Mouse (Mus musculus): ENCODE data around the gene Lias. TPM values are rescaled to one million over a fixed set of nuclear protein-coding genes. Genes with fewer than 3 reads are reported as not detected.
A peak's percentile ranks its signal among the peaks of the same experiment; 100 is the strongest.

Gene Lias
- polyA plus RNA-seq, 1 experiment = 47.6 TPM

GRCm38 (mm10) chr5:65385704-65386103 lies 5.6 kb upstream of the Lias start:
- H3K27ac ChIP-seq (ENCODE audit: insufficient read depth, low read length) = no peak overlapping the region
- TF ChIP-seq POLR2A (IDR thresholded peaks at IDR 0.05; ENCODE audit: low read depth, low read length) (no peak), CTCF (IDR thresholded peaks at IDR 0.05; ENCODE audit: borderline replicate concordance, insufficient read depth, low read length) (no peak)
- no peak overlapping the region for H3K4me3 ChIP-seq (ENCODE audit: insufficient read depth, low read length)
- 0 out of 2 replicates have a peak, but pooled peaks cover 6% of the 10 kb centered on the region for H3K4me1 ChIP-seq (ENCODE audit: control insufficient read depth, insufficient read depth, low read length)

GRCm38 (mm10) chr5:65387008-65387867 lies 4.1 kb upstream of the Lias start:
- H3K27ac ChIP-seq (ENCODE audit: insufficient read depth, low read length) = no peak overlapping the region
- TF ChIP-seq POLR2A (IDR thresholded peaks at IDR 0.05; ENCODE audit: low read depth, low read length) (no peak; the same call in 1 of the 2 replicates), CTCF (IDR thresholded peaks at IDR 0.05; ENCODE audit: borderline replicate concordance, insufficient read depth, low read length) (no peak)
- no peak overlapping the region for H3K4me3 ChIP-seq (ENCODE audit: insufficient read depth, low read length)
- H3K4me1 ChIP-seq (ENCODE audit: control insufficient read depth, insufficient read depth, low read length) = 0 out of 2 replicates have a peak, but pooled peaks cover 6% of the 10 kb centered on the region

GRCm38 (mm10) chr5:65391753-65392152 lies 456 bp downstream of the Lias start:
- peak overlapping the region; percentile 78 for H3K4me3 ChIP-seq (ENCODE audit: insufficient read depth, low read length)
- no peak overlapping the region for H3K27ac ChIP-seq (ENCODE audit: insufficient read depth, low read length)
- 0 out of 2 replicates have a peak, but pooled peaks cover 6% of the 10 kb centered on the region for H3K4me1 ChIP-seq (ENCODE audit: control insufficient read depth, insufficient read depth, low read length)
- TF ChIP-seq POLR2A (IDR thresholded peaks at IDR 0.05; ENCODE audit: low read depth, low read length) (no peak), CTCF (IDR thresholded peaks at IDR 0.05; ENCODE audit: borderline replicate concordance, insufficient read depth, low read length) (no peak)

- Histone ChIP-seq H3K27ac (ENCODE audit: insufficient read depth, low read length) (no peak overlapping the region), H3K4me1 (ENCODE audit: control insufficient read depth, insufficient read depth, low read length) (no peaks in the 10 kb centered on the region), H3K4me3 (ENCODE audit: insufficient read depth, low read length) (no peak overlapping the region)
- TF ChIP-seq CTCF (IDR thresholded peaks at IDR 0.05; ENCODE audit: borderline replicate concordance, insufficient read depth, low read length) = no peak
- TF ChIP-seq POLR2A (IDR thresholded peaks at IDR 0.05; ENCODE audit: low read depth, low read length) = no peak
Observed at GRCm38 (mm10) chr5:65394425-65394824, 3.1 kb downstream of the Lias start.

GRCm38 (mm10) chr5:65401251-65401994 lies 10.1 kb downstream of the Lias start:
- no peak overlapping the region for H3K4me3 ChIP-seq (ENCODE audit: insufficient read depth, low read length)
- H3K4me1 ChIP-seq (ENCODE audit: control insufficient read depth, insufficient read depth, low read length) = no peaks in the 10 kb centered on the region
- no peak for TF ChIP-seq POLR2A (IDR thresholded peaks at IDR 0.05; ENCODE audit: low read depth, low read length)
- peak; percentile 72 for TF ChIP-seq CTCF (IDR thresholded peaks at IDR 0.05; ENCODE audit: borderline replicate concordance, insufficient read depth, low read length)
- H3K27ac ChIP-seq (ENCODE audit: insufficient read depth, low read length) = no peak overlapping the region

- Histone ChIP-seq H3K4me3 (ENCODE audit: insufficient read depth, low read length) (no peak overlapping the region), H3K4me1 (ENCODE audit: control insufficient read depth, insufficient read depth, low read length) (no peaks in the 10 kb centered on the region), H3K27ac (ENCODE audit: insufficient read depth, low read length) (no peak overlapping the region)
- TF ChIP-seq CTCF (IDR thresholded peaks at IDR 0.05; ENCODE audit: borderline replicate concordance, insufficient read depth, low read length) (no peak), POLR2A (IDR thresholded peaks at IDR 0.05; ENCODE audit: low read depth, low read length) (no peak)
Observed at GRCm38 (mm10) chr5:65407989-65408388, 16.7 kb downstream of the Lias start.

- no peaks in the 10 kb centered on the region for H3K4me1 ChIP-seq (ENCODE audit: control insufficient read depth, insufficient read depth, low read length)
- TF ChIP-seq POLR2A (IDR thresholded peaks at IDR 0.05; ENCODE audit: low read depth, low read length) (no peak), CTCF (IDR thresholded peaks at IDR 0.05; ENCODE audit: borderline replicate concordance, insufficient read depth, low read length) (no peak)
- no peak overlapping the region for H3K4me3 ChIP-seq (ENCODE audit: insufficient read depth, low read length)
- H3K27ac ChIP-seq (ENCODE audit: insufficient read depth, low read length) = no peak overlapping the region
Observed at GRCm38 (mm10) chr5:65415653-65416458, 24.6 kb downstream of the Lias start.

- H3K27ac ChIP-seq (ENCODE audit: insufficient read depth, low read length) = no peak overlapping the region
- H3K4me1 ChIP-seq (ENCODE audit: control insufficient read depth, insufficient read depth, low read length) = no peaks in the 10 kb centered on the region
- no peak overlapping the region for H3K4me3 ChIP-seq (ENCODE audit: insufficient read depth, low read length)
- TF ChIP-seq CTCF (IDR thresholded peaks at IDR 0.05; ENCODE audit: borderline replicate concordance, insufficient read depth, low read length) = no peak
Observed at GRCm38 (mm10) chr5:65419136-65419535, 27.8 kb downstream of the Lias start.

- no peak for TF ChIP-seq POLR2A (IDR thresholded peaks at IDR 0.05; ENCODE audit: low read depth, low read length)
- TF ChIP-seq CTCF (IDR thresholded peaks at IDR 0.05; ENCODE audit: borderline replicate concordance, insufficient read depth, low read length) = no peak
- no peak overlapping the region for H3K4me3 ChIP-seq (ENCODE audit: insufficient read depth, low read length)
- H3K4me1 ChIP-seq (ENCODE audit: control insufficient read depth, insufficient read depth, low read length) = no peaks in the 10 kb centered on the region
- no peak overlapping the region for H3K27ac ChIP-seq (ENCODE audit: insufficient read depth, low read length)
Observed at GRCm38 (mm10) chr5:65420822-65421221, 29.5 kb downstream of the Lias start.
